Mouse (Mus musculus): Measurements from ENCODE around the gene Ltbp4.

DNA sequence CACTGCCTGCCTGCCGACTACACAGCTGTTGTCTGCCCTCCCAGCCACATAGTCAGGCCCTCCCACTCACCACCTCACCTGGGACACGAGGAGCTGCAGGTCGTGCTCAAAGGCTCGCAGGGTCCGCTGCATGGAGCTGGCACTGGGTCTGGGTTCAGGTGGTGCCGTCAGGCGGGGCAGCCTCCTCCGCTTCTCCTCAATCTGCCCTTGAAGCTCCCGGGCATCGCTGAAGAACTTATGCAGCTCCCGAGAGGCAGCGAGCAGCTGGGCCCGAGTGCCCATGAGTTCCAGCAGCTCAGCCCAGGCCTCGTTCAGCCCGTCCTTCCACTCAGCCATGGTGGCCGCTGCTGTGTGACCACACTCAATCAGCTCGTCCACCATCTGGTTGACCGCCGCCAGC is 31.6 kb upstream of the Ltbp4 start:
- TF ChIP-seq CTCF (IDR thresholded peaks at IDR 0.05; ENCODE audit: low read depth) = no peak
- TF ChIP-seq EP300 (IDR thresholded peaks at IDR 0.05; ENCODE audit: low read depth) = no peak

All from liver, postnatal 0 days (tissue).